Mouse (Mus musculus) forebrain, embryonic 10.5 days (tissue): Measurements from ENCODE around the gene Rbm33. TPM values are rescaled to one million over a fixed set of nuclear protein-coding genes. Genes with fewer than 3 reads are reported as not detected.

ENCODE experiments used
- DNase-seq: peaks from one replicate; pipeline ENCODE4 v3.0.0-alpha.2; 2017; ENCODE audit warnings: low spot score; ENCODE audit errors: extremely low spot score
- H3K27ac ChIP-seq: fragments of 300-500 bp; sonication (generic); 2 replicates; pipeline ENCODE4 v1.5.1; 2016; ENCODE audit warnings: mild to moderate bottlenecking
- H3K27me3 ChIP-seq: fragments of 300-500 bp; sonication (generic); 2 replicates; pipeline ENCODE4 v1.6.1; 2016; ENCODE audit warnings: mild to moderate bottlenecking; ENCODE audit not compliant: poor library complexity, severe bottlenecking
- H3K36me3 ChIP-seq: fragments of 300-500 bp; sonication (generic); replicated peaks from 2 replicates; pipeline ENCODE4 v1.6.1; 2016; ENCODE audit warnings: mild to moderate bottlenecking, moderate library complexity
- H3K4me1 ChIP-seq: fragments of 300-500 bp; sonication (generic); 2 replicates; pipeline ENCODE4 v1.6.1; 2016
- H3K4me3 ChIP-seq: fragments of 300-500 bp; sonication (generic); 2 replicates; pipeline ENCODE4 v1.5.1; 2016; ENCODE audit warnings: mild to moderate bottlenecking, moderate library complexity
- H3K9me3 ChIP-seq: fragments of 300-500 bp; sonication (generic); 2 replicates; pipeline ENCODE4 v1.6.1; 2016; ENCODE audit warnings: mild to moderate bottlenecking, moderate library complexity
- WGBS: fragments of 180-500 bp; shearing (Covaris S2); methylation state at CpG from one replicate; pipeline ENCODE4 v1.1.7; 2016; 5-methylcytosine and 5-hydroxymethylcytosine counted together
- polyA plus RNA-seq: library from polyadenylated mRNA; unstranded; fragments of >200 nt; fragmentation: Nextera tagmentation; extraction: Ambion mirVana; gene quantifications from 2 replicates; pipeline ENCODE4 v1.2.1, GENCODE M21; 2016

The Rbm33 gene
- polyA plus RNA-seq, 1 experiment from 2014 or later: 15.2 TPM

DNA sequence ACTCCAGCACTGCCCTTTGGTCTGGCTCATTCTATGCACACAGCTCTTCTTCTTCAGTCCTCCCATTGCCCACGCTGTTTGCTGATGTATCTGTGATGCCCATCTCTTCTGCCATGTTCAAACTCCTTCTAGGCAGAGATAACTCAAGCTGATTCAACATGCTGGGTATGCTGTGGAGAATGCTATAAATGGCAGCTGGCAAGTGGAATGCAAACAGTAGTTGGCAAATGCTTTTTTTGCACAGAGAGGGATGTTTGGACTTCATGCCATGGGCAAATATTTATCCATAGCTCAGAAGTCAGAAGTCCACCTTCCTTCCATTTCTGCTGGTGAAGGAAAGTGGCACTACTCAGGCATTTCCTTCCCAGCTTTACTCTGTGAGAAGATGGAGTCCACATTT is 14.2 kb upstream of the Rbm33 start:
- Histone ChIP-seq H3K27ac (no peak overlapping the region), H3K27me3 (no peaks in the 10 kb centered on the region), H3K36me3 (no peaks in the 10 kb centered on the region), H3K4me3 (no peak overlapping the region), H3K9me3 (no peaks in the 10 kb centered on the region), H3K4me1 (no peaks in the 10 kb centered on the region)
- no peak for DNase-seq
- 90% methylated on average over 1 of the region's 1 CpGs for WGBS

DNA sequence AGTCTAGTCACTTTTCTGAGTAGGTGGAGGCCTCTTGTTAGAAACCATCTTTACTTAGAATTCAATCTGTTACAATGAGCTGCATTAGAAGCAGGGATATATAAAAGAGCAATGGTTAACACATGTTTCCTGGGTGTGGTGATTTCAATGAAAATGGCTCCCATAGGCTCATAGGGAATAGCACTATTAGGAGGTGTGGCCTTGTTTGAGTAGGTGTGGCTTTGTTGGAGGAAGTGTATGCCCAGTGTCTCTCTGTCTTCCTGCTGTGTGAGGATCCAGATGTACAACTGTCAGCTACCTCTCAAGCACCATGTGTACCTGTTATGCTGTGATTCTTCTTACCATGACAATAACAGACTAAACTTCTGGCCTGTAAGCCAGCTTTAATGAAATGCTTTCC is 12.4 kb upstream of the Rbm33 start:
- no peaks in the 10 kb centered on the region for H3K4me1 ChIP-seq
- H3K9me3 ChIP-seq: no peaks in the 10 kb centered on the region
- no peaks in the 10 kb centered on the region for H3K36me3 ChIP-seq
- no peak overlapping the region for H3K4me3 ChIP-seq
- H3K27me3 ChIP-seq: no peaks in the 10 kb centered on the region
- H3K27ac ChIP-seq: no peak overlapping the region
- no peak for DNase-seq

DNA sequence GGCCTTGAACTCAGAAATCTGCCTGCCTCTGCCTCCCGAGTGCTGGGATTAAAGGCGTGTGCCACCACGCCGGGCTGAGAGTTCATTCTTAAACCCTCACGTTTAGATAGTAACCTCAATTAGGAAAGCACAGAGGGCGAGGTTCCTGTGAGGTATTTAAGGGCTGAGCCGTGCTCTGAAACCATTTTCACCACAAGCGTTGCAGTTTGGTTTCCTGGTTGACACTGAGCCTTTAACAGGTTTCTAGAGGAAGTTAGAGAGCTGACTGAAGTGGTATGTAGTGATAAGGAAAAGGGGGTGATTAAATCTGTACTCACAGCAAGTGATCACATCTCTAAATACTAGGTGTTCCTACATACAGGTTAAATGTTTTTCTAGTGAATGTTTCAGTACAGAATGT is 1.4 kb upstream of the Rbm33 start:
- WGBS: 87% methylated on average over 8 of the region's 8 CpGs
- H3K36me3 ChIP-seq: peaks cover 8% of the 10 kb centered on the region
- DNase-seq: no peak
- H3K9me3 ChIP-seq: no peaks in the 10 kb centered on the region
- H3K27ac ChIP-seq: no peak overlapping the region
- no peaks in the 10 kb centered on the region for H3K27me3 ChIP-seq
- H3K4me3 ChIP-seq: no peak overlapping the region
- H3K4me1 ChIP-seq: peaks cover 20% of the 10 kb centered on the region

DNA sequence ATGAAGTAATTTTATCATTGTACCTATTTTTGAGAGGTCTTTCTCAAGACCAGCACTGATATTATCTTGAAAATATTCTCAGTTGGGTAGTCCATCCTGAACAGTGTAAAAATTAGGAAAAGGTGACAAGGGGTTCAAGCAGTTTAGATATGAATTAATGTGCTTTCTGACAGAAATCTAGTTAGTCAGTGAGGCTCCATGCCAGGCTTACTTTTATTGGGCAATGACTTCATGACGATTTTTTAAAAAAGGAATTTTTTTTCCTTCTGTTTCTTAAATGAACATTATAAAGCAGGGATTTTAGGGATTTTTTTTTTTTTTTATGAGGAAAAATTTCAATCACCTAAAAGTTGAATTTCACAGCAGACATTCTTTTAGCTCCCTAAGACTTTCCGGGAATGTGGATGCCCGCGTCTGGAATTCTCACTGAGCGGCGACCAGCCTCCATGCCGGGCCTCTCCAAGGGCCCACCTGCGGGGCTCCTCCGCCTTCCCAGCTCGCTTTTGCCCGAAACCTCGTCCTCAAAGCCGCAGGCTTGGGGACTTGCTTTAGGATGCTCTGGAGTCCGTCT is 685 bp upstream of the Rbm33 start:
- H3K9me3 ChIP-seq: no peaks in the 10 kb centered on the region
- no peak for DNase-seq
- peak overlapping the region; percentile 100 for H3K27ac ChIP-seq
- peak overlapping the region; percentile 95 for H3K4me3 ChIP-seq
- no peaks in the 10 kb centered on the region for H3K27me3 ChIP-seq
- 1% methylated on average over 14 of the region's 14 CpGs for WGBS
- H3K36me3 ChIP-seq: peaks cover 11% of the 10 kb centered on the region
- peaks cover 23% of the 10 kb centered on the region for H3K4me1 ChIP-seq

DNA sequence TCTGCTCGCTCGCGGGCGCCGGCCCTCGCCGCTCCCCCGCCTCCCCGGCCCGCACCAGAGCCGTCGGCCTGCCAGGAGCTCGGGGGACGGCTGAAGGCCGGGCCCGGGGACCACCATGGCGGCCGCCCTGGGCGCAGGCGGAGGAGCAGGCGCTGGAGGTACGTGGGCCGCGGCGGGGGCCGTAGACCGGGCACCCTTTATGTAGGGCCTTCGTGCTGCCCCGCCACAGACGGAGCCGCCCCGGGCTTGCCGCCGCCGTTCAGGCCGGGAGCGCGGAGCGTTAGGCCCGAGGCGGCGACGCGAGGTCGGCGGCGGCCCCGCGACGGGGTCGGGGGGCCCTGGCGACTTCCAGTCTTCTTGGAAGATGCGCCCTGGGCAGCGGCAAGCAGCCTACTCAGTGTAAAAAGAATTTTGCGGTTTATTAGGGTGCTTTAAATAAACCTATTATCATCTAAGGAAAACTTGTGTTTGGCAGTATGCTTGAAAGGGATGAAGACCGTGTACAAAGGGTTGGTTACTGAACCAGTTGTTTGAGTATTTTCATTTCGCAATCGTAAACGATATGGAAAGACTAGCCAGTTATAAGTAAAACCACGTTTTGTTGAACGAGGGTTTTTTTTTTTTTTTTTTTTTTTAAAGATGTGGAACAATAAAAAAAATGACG is 464 bp downstream of the Rbm33 start:
- peak overlapping the region; percentile 100 for H3K27ac ChIP-seq
- no peak for DNase-seq
- H3K27me3 ChIP-seq: no peaks in the 10 kb centered on the region
- H3K9me3 ChIP-seq: no peaks in the 10 kb centered on the region
- H3K4me1 ChIP-seq: peaks cover 23% of the 10 kb centered on the region
- peak overlapping the region; percentile 95 for H3K4me3 ChIP-seq
- H3K36me3 ChIP-seq: peaks cover 15% of the 10 kb centered on the region
- WGBS: under 1% methylated on average over 61 of the region's 62 CpGs

DNA sequence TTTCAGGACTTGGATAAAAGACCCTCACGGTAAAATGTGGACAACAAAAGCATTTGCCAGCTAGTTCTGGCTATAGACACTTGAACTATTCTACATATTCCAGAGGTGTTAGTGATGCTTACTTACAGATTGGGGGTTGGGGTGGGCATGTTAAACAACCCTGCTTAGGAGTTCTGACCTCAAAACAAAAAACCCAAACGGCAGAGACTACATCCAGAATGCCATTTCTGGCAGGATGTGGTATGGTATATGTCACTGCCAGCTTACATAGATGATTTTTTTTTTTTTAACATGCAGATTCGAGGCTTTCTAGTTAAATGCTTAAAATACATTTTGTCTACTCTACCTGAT is 971 bp downstream of the Rbm33 start:
- WGBS: 16% methylated on average over 3 of the region's 3 CpGs
- H3K36me3 ChIP-seq: peaks cover 18% of the 10 kb centered on the region
- no peaks in the 10 kb centered on the region for H3K9me3 ChIP-seq
- H3K27me3 ChIP-seq: no peaks in the 10 kb centered on the region
- peak overlapping the region; percentile 95 for H3K4me3 ChIP-seq
- peaks cover 23% of the 10 kb centered on the region for H3K4me1 ChIP-seq
- DNase-seq: no peak
- H3K27ac ChIP-seq: peak overlapping the region; percentile 100

DNA sequence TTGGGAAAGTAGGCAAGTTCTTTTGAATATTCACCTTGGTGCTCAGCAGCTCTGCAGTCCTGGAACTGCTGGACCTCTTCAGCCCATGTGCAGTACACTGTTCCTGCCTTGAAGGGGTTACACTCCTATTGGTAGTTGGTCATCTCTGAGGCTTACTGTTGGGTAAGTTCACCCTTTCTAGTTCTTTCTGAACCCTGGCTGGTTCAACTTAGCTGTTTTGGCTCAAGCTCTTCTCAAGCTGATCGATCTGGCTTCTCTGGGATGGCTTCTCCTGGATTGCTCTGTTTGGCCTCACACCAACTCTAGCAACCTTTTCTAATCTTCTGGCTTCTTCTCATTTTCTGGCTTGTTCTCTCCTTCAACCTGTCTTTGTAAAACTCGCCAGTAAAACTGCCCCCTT is 1.8 kb downstream of the Rbm33 start:
- WGBS: 70% methylated on average over 2 of the region's 2 CpGs
- Histone ChIP-seq H3K27me3 (no peaks in the 10 kb centered on the region), H3K4me1 (peaks cover 25% of the 10 kb centered on the region), H3K4me3 (peak overlapping the region; percentile 95), H3K36me3 (peaks cover 18% of the 10 kb centered on the region), H3K9me3 (no peaks in the 10 kb centered on the region), H3K27ac (no peak overlapping the region)
- no peak for DNase-seq

DNA sequence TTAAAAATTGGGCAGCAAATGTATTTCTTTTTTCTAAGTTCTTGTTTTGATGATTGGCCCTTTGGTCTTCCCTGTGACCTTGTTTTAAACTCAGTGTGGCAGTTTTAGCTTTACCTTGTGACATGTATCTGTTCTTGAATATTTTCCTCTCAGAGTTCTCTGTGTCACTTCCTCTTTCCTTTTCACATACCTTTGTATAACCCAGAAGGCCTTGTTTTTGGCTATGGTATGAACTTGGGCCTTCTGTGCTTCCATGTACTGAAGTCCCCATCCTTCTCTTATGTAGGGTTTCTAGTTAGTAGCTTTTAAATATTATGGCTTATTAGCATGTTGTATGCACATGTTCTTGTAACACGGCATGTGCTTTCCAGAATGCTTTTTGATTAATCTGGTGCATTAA is 4.8 kb downstream of the Rbm33 start:
- Histone ChIP-seq H3K4me1 (peaks cover 48% of the 10 kb centered on the region), H3K4me3 (no peak overlapping the region), H3K9me3 (no peaks in the 10 kb centered on the region), H3K36me3 (peaks cover 18% of the 10 kb centered on the region), H3K27ac (no peak overlapping the region), H3K27me3 (no peaks in the 10 kb centered on the region)
- no peak for DNase-seq
- 100% methylated on average over 1 of the region's 1 CpGs for WGBS

DNA sequence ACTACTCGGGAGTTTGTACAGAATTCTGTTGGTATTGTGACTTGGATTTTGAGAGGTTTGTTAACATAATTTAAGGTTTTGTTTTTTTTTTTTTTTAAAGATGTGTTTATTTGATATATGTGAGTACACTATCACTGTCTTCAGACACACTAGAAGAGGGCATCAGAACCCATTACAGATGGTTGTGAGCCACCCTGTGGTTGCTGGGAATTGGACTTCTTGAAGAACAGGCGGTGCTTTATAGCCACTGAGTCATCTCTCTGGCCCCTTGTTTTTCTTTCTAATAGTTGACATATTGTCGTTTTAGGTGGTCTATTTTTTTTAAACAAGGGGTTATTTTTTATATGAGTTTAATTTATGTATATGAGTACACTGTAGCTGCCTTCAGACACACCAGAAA is 5.3 kb downstream of the Rbm33 start:
- Histone ChIP-seq H3K27ac (no peak overlapping the region), H3K4me3 (no peak overlapping the region), H3K27me3 (no peaks in the 10 kb centered on the region), H3K4me1 (peaks cover 48% of the 10 kb centered on the region), H3K36me3 (peaks cover 18% of the 10 kb centered on the region), H3K9me3 (no peaks in the 10 kb centered on the region)
- DNase-seq: no peak
- WGBS: 91% methylated on average over 3 of the region's 3 CpGs

DNA sequence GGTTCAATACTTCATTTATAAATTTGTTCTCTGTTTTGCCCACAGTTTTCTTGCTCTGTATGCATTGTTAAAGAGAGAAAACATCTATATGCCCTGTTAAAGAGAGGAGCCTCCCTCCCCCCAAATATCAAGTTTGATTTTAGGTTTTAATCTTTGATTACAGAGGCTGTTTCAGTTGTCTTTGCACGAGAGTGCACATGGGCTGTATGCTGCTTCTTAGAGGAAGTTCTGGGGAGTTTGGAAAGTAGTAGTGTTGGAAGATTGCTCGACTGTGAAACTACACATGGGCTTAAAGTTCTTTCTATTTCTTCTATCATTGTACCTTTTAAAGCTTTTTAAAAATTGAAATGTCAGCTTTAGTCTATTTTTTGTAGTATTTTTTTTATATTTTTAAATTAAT is 6.9 kb downstream of the Rbm33 start:
- no peak for DNase-seq
- WGBS: 90% methylated on average over 2 of the region's 2 CpGs

DNA sequence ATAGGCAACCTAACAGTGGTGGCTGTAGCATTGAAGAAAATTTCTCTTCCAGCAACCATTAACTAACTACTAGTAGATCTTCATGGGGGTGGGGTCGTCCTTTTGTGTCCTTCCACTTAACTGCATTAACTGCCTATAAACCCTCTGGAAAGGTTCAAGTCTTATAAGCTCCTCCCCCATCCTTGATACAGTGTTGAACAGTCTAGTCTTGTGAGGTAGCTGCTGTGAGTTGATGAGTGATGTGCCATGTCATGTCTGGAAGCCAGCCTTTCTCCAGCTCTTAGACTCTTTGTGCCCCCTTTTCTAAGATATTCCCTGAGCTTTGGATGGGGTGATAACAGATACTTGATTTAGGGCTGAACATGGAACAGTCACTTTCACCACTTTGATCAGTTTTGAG is 7.5 kb downstream of the Rbm33 start:
- Histone ChIP-seq H3K27ac (no peak overlapping the region), H3K4me3 (no peak overlapping the region), H3K9me3 (no peaks in the 10 kb centered on the region), H3K4me1 (peaks cover 32% of the 10 kb centered on the region), H3K27me3 (no peaks in the 10 kb centered on the region), H3K36me3 (peaks cover 18% of the 10 kb centered on the region)
- 80% methylated on average over 1 of the region's 1 CpGs for WGBS
- DNase-seq: no peak

More for the DNA sequence above, 6.9 kb downstream of the Rbm33 start:
- peaks cover 39% of the 10 kb centered on the region for H3K4me1 ChIP-seq
- no peak overlapping the region for H3K4me3 ChIP-seq
- no peaks in the 10 kb centered on the region for H3K27me3 ChIP-seq
- peaks cover 18% of the 10 kb centered on the region for H3K36me3 ChIP-seq
- no peaks in the 10 kb centered on the region for H3K9me3 ChIP-seq
- no peak overlapping the region for H3K27ac ChIP-seq

DNA sequence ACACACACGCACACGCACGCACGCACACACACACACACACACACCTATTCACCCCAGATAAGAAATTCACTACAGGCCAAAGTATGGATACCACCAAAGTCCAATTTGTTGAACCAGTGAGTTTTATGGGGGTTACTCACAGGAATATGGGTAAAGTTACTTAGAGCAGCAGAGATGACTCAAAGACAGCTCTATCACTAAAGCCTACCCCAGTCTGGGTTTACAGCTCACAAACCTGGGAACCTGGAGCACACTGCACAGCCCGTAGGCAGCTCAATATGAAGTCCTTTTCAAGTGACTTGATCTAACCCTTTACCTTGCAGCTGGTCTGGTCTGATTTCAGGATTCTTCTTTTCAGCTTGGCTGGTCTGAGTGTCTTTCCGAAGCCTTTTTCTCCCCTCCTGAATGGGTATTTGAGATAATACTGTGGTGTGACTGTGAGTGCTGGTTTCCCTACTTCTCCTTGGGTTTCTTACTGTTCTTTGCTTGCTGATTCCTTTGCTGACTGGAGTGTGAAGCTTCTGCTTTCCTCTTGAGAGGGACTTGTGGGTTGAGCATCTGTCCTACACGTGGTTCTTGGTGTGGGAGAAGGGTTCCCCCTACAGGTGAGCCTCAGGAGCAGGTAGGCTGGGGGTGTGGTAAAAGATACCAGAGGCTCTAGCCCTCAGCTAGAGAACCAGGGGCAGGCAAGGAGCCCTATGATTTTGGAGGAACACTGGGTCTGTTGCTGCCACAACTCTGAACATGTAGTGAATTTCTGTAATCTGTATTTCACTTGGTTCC is 12.3 kb downstream of the Rbm33 start:
- H3K4me3 ChIP-seq: no peak overlapping the region
- H3K36me3 ChIP-seq: peaks cover 40% of the 10 kb centered on the region
- H3K27me3 ChIP-seq: no peaks in the 10 kb centered on the region
- 82% methylated on average over 7 of the region's 7 CpGs for WGBS
- DNase-seq: no peak
- H3K4me1 ChIP-seq: peaks cover 21% of the 10 kb centered on the region
- H3K9me3 ChIP-seq: no peaks in the 10 kb centered on the region
- no peak overlapping the region for H3K27ac ChIP-seq

DNA sequence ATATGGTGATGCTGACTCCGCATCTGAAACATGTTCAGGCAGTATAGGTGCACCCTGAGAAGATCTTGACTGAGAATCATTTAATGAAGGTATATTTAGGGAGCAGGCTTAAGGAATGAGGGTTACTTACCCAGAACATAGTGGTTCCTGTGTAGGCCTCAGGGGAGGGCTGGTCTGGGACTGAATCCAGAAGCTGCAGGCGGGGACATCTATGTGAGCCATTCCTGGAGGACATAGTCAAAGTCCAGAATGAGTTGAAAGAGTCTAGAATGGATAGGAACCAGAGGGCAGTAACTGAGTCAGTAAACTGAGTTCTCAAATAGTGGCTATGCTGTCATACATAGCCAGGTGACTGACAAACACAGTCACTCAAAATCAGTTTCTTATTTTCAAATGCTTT is 16.8 kb downstream of the Rbm33 start:
- H3K9me3 ChIP-seq: no peaks in the 10 kb centered on the region
- no peak overlapping the region for H3K4me3 ChIP-seq
- no peaks in the 10 kb centered on the region for H3K4me1 ChIP-seq
- DNase-seq: no peak
- whole genome bisulfite sequencing: 96% methylated on average over 2 of the region's 2 CpGs
- H3K36me3 ChIP-seq: peaks cover 82% of the 10 kb centered on the region
- no peaks in the 10 kb centered on the region for H3K27me3 ChIP-seq
- H3K27ac ChIP-seq: no peak overlapping the region
